Mouse (Mus musculus): ENCODE data around the gene Zfr.

DNA sequence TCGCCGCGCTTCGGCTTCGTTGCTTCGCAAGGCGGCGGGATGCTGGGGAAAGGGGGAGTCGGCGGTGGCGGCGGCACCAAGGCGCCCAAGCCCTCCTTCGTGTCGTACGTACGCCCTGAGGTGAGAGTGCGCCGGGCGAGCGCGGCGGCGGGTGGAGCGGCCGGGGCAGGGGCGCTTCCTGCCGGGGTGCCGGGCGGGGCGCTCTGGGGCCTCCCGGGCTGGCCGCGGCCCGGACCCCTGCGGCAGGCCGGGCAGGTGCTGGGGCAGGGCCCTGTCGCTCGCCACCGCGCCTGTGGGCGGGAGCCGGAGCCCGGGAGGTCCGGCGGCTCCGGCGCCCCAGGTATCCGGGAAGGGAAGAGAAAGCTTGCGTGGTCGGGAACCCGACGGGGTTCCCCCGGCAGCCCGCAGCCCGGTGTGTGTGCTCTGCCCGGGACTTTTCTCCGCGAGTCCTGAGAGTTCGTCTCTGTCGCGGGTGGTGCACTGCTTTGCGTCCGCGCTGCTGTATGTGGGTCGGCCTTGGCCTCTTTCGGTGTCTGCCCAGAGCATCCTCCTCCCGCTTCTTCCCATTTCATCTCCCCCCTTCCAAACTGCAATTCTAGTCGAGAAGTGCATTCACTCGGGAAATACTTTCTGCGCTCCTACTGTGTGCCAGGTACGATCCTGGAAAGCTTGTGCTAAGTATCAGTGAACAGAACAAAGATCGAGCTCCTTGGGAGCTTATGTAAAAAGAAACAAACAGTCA is 87.7 kb downstream of the Zfr start:
- no peak for TF ChIP-seq POLR2A (IDR thresholded peaks at IDR 0.05; ENCODE audit: control insufficient read depth, extremely low read depth, insufficient read depth, low read length, poor library complexity)
- TF ChIP-seq CTCF (IDR thresholded peaks at IDR 0.05; ENCODE audit: borderline replicate concordance, control insufficient read depth, extremely low read depth, insufficient read depth, low read length, poor library complexity), result no peak; the same call in 1 of the 2 replicates
